Mouse (Mus musculus) spleen, postnatal 36 days (tissue): ENCODE measurements around the gene Foxg1.

ENCODE experiments used
- DNase-seq, 2 experiments: peaks; one replicate each; pipeline ENCODE4 v3.0.0; 2022; ENCODE audit warnings: low spot score in 2 of 2, mixed read lengths in 1 of 2

Gene Foxg1

DNA sequence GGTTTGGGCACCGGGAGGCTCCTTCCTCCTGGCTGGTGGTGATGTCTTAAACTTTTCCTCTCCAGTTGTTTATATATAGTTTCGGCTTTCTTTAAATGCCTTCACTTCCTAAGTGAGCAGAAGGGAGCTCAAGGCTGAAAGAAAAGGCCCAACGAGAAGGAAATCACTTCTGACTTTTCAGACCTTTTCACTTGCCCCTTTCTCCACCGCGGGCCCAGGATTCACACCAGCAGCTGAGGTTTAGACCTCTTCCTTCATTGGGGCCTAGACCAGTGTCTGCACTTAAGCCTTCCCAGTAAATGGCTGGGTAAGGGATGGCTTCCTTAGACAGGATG lies 19.3 kb downstream of the Foxg1 start:
- no peak for DNase-seq

- DNase-seq = no peak
Measured at GRCm38 (mm10) chr12:49409833-49410232, 27.4 kb downstream of the Foxg1 start.

GRCm38 (mm10) chr12:49417963-49418362 lies 35.5 kb downstream of the Foxg1 start:
- DNase-seq = no peak
